Mouse (Mus musculus) layer of hippocampus, postnatal 10 days (tissue): ENCODE results near the gene B4galnt3. TPM values are rescaled to one million over a fixed set of nuclear protein-coding genes. Genes with fewer than 3 reads are reported as not detected.
A peak's percentile ranks its signal among the peaks of the same experiment; 100 is the strongest.
"Not testable (repeated sequence)": the region's sequence is repeated elsewhere in the genome, so short reads cannot be mapped to it uniquely, and the experiment has no call there.

ENCODE experiments used
- DNase-seq, 2 experiments: peaks; one replicate each; pipeline ENCODE4 v3.0.0; 2021; ENCODE audit warnings: low spot score in 2 of 2
- long read RNA-seq: library from polyadenylated mRNA; stranded (forward); transcript quantifications from one replicate; pipeline ENCODE4 v2.0.0, GENCODE M21; 2023
- total RNA-seq, 2 experiments: library from RNA; stranded (reverse); gene quantifications; 2 replicates each; pipeline ENCODE4 v1.2.3; 2021

B4galnt3 gene
- total RNA-seq, result 1 to 10 TPM; 1.9 to 2.2 TPM
- long read RNA-seq, result 0 reads

- peak; percentile 55 to 65 for DNase-seq
These were observed at the start of gene B4galnt3, which contains the start of gene D330020A13Rik for GRCm38 (mm10) chr6:120294056-120294784. TSS of gene B4galnt3 (minus strand) at chr6:120294559. TSS of gene D330020A13Rik (plus strand) at chr6:120294364.

GRCm38 (mm10) chr6:120343992-120344391 lies 49.6 kb upstream of the B4galnt3 start:
- DNase-seq, result no peak

- no peak for DNase-seq
These were observed 38.0 kb upstream of the B4galnt3 start for GRCm38 (mm10) chr6:120332351-120332750.

- peak; percentile 64 to 77 for DNase-seq
These were observed 30.1 kb upstream of the B4galnt3 start for GRCm38 (mm10) chr6:120324295-120324927.

DNA sequence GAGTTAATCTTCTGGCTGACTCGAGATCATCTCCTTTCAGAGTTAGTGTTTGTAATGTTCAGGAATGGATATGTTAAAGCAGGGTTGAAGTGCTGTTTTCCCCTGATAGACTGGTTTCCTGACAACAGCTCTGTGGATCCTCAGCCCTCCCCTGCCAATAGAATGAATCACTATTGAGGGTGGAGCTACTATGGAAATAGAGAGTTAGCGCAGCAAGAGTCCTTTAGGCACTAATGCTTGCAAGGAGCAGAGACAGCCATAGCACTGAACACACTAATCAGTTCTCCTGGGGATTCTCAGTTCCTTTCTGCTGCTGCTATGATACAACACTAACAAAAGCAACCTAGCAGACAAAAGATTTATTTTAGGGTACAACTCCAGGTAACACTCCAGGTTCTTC lies 26.0 kb upstream of the B4galnt3 start:
- DNase-seq, result no peak

DNA sequence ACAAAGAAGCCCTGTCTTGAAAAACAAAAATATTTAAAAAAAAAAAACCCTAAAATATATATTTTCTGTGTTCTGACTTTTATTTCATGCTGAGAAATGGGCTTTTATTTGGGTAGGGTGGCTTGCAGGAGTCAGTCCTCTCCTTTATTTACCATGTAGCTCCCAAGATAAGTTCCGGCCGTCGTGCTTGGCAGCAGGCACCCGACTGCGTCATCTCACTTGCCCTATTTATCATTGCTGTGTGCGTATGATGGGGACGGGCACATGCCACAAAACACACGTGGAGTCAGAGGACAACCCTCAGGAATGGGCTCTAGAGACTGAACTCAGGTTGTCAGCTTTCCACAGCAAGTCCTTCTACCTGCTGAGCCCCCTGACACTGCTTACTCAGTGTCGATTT lies 24.8 kb upstream of the B4galnt3 start:
- no peak for DNase-seq

- DNase-seq, result no peak
These were observed 24.1 kb upstream of the B4galnt3 start for GRCm38 (mm10) chr6:120318303-120318940.

DNA sequence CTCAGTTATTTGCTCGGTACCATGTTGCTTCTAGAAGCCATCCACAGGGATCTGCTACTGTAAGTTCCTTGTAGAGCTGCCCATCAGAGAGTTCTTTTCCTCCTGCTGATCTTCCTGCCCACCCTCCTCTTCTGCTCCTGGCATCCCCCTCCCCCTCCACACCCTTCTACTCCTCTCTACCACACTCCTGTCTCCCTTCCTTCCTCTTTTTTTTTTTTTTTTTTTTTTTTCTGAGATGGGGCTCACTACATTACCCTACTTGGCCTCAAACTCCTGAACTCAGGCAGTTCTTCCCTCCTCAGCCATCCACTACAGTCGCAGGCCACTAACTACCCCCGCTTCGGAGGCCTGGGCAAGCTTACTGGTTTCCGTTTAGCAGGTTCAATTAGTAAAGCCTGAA lies 18.1 kb upstream of the B4galnt3 start:
- no peak for DNase-seq

- DNase-seq, result no peak
These were observed 15.4 kb upstream of the B4galnt3 start for GRCm38 (mm10) chr6:120309787-120310186.

DNA sequence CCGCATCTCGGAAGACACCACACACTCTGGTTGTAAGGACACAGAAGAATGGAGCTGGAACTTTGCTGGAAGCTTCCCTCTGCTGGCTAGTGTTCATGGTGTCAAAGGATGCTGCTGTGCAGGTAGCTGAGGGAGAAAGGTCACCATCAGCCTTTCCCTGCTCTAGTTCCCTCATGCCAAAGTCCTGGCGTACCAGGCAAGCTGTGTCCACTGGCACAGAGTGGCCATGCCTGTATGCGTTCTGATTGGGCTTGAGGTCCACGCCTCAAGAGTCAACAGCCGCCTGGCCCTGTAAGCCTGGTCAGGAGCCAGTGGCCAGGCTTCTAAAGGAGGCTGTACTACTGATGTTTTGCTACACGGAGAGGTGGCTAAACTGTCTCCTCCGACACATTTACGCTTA lies 15.0 kb upstream of the B4galnt3 start:
- DNase-seq, result no peak

DNA sequence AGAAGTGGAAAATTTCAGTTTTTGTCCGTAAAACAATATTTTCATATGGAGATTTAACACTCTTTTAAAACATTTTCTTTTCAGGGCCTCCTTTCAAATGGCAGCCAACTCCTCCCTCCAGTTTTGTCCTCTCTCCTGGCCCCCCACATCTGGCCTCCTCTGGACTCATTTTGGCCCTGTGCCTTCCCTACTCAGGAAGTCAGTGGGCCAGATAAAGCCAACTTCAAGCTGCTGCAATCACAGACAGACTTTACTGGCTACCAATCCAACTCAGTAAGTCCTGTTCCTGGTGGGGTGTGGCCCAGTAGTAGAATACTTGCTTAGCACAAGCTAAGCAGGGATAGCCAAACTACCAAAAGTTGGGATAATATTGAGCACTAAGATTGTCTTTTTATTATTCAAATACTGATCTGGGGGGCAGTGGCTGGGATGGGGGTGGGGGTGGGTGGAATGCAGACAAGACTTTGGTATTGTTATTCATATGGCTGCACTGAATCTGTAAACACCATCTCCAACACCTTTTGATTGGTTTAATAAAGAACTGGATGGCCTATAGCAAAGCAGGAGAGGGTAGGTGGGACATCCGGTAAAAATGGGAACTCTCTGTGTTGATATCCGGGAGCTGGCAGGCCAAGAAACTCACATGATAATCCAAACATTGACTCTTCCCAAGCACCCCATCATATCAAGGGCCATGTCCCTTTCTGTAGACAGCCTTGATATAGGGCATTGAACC lies 12.7 kb upstream of the B4galnt3 start:
- no peak for DNase-seq

DNA sequence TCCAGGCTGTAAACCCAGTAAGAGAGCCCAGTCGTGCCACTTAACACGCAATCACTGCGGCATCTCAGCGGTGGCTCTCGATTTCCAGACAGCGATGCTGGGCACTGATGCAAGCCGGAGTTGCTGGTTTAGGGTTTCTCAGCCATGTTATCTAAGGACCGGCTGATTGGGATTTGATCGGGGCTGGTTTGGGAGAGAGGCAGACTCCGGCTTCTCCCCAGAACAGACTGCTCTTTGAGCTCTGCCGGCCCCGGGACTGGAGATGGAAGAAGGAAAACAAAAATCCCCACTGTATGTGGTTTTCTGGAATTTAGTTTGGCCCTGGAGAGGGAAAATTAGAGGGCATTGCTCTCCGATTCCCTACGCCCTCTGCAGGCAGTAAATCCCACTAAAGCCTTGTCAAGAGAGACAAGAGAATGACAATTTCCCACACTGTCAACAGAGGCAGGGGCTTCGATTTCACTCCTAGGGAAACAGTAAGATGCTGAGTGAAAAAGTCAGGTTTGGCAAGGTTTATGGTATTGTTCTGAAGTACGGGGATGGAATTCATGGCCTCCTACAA lies 8.5 kb upstream of the B4galnt3 start:
- DNase-seq, result peak; percentile 25 to 53

- peak; percentile 47 to 59 for DNase-seq
These were observed 6.8 kb upstream of the B4galnt3 start for GRCm38 (mm10) chr6:120301137-120301536.

DNA sequence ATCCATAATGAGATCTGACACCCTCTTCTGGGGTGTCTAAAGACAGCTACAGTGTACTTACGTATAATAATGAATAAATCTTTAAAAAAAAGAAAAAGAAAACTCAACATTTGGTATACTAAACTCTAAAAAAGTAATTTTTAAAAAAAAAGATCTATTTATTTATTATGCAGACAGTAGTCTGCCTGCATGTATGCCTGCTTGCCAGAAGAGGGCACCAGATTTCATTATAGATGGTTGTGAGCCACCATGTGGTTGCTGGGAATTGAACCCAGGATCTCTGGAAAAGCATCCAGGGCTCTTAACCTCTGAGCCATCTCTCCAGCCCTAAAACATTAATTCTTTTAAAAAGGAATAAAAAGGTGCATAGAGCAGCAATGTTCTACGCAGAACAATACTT lies 2.2 kb upstream of the B4galnt3 start:
- not testable (repeated sequence) for DNase-seq

DNA sequence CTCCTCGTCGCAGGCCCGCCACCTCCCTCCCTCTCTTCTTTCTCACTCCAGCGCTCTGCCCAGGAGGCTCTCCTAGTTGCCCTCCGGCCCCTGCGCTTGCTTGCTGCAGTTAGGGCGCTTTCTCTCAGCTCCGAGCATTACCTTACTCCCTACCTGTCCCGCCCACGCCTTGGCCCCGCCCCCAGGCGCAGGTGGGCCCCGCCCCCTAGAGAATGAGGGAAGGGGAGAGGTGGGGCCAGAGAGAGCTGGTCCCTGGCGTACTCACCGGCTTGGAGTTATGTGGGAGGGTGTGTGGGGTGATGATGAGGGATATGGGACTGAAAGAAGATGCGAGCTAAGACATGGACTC lies 400 bp upstream of the B4galnt3 start:
- no peak for DNase-seq

DNA sequence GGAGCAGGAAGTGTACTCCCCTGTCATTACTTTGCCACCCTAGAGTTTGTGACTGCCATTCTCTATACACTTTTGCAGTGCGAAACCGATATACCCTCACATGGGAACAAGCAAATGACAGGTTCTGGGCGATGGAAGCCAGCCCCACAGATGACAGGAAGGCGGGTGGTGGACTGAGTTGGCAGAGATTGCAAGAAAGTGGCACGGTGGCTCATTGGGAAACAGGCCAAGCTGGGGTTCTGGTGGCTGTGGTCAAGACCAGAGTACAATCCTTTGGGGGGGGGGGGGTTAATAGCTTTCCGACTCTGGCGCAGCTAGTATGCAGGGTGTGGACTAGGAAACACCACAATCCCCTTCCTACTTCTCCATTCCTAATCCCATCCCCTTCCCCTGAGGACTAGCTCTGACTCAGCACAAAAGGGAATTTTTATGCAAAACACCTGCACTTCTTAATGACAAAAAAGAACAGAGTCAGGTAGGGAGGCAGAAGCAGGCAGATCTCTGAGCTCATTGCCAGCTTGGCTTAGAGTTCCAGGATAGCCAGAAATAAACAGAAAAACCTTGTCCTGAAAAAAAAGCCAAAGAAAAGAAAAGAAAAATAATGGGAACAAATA lies 2.9 kb downstream of the B4galnt3 start:
- no peak for DNase-seq

DNA sequence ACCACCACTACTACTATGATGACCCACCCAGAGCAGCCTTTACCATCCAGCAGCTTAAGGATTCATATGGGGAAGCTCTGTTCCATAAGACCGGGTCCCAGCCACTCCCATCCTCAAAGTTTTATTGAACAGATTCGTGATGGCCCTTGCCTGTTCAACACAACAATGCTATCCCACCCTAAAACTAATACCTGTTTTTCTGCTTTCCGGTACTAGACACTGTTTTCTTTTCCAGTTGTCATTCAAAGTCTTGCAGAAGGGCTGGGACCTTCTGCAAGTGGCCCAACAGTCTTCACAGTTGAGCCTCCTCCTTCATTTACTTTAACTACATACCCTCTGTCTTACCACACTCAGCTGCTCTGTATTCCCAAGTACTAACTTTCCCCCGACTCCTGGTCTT lies 4.9 kb downstream of the B4galnt3 start:
- no peak for DNase-seq

GRCm38 (mm10) chr6:120288541-120288940 lies 5.8 kb downstream of the B4galnt3 start:
- DNase-seq, result no peak

- no peak for DNase-seq
These were observed 7.1 kb downstream of the B4galnt3 start for GRCm38 (mm10) chr6:120287279-120287678.

GRCm38 (mm10) chr6:120276874-120277449 lies 17.4 kb downstream of the B4galnt3 start:
- no peak for DNase-seq

DNA sequence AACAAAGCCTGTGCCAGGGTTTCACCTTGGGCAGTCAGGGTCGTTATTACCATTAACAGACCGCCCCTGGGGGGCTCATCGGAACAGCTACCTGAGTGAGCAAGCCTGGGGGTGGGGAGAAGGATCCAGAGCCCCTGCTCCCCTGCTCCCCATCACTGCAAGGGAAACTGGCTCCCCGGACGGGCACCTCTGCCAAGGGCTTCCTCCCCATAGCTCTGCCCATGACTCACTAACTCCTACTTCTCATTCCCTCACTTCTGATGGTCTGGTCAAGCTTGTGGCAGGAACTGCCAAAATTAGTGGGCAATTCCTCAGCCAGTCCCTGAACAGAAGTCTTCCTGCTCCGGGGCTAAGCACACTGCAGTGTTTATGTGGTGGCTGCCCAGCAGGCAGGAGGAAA lies 19.1 kb downstream of the B4galnt3 start:
- DNase-seq, result no peak
